Mouse (Mus musculus) naive thymus-derived CD4-positive, alpha-beta T cell, adult 5 months (primary cell): Measurements from ENCODE around the gene Scgb1b2. TPM values are rescaled to one million over a fixed set of nuclear protein-coding genes. Genes with fewer than 3 reads are reported as not detected.

Source experiments
- polyA plus RNA-seq: library from polyadenylated mRNA; unstranded; fragments of 100-300 nt; shearing (Covaris generic); gene quantifications from one replicate; pipeline ENCODE4 v1.2.1, GENCODE M21; 2017

Gene Scgb1b2
- not detected for polyA plus RNA-seq

GRCm38 (mm10) chr7:31291721-31292120, at the start of gene Scgb1b2:
TSS of gene Scgb1b2 (minus strand) at chr7:31291821.

GRCm38 (mm10) chr7:31290208-31290607, 1.4 kb downstream of the Scgb1b2 start, which contains the start of gene Scgb2b2:
TSS of gene Scgb2b2 (plus strand) at chr7:31290508.

Other genes with a start within 250 kb of the Scgb1b2 start
- 1,718 TPM for gene Fxyd5, start 249.3 kb downstream of the Scgb1b2 start, polyA plus RNA-seq
- gene Fxyd7, start 240.4 kb downstream of the Scgb1b2 start, polyA plus RNA-seq, result 1.6 TPM
- gene Fxyd1, start 234.6 kb downstream of the Scgb1b2 start, polyA plus RNA-seq, result not detected
- gene Lgi4, start 232.5 kb downstream of the Scgb1b2 start, polyA plus RNA-seq, result not detected
- gene Fxyd3, start 215.1 kb downstream of the Scgb1b2 start, polyA plus RNA-seq, result not detected
- not detected for gene Hpn, start 176.5 kb downstream of the Scgb1b2 start, polyA plus RNA-seq
- not detected for gene Scn1b, start 164.8 kb downstream of the Scgb1b2 start, polyA plus RNA-seq
- gene Gramd1a, start 135.9 kb downstream of the Scgb1b2 start, polyA plus RNA-seq, result 669 TPM
- not detected for gene Scgb2b2, start 1.3 kb downstream of the Scgb1b2 start, polyA plus RNA-seq
- gene Scgb2b3, start 70.3 kb upstream of the Scgb1b2 start, polyA plus RNA-seq, result not detected
- gene Scgb1b3, start 83.8 kb upstream of the Scgb1b2 start, polyA plus RNA-seq, result not detected